Mouse (Mus musculus): ENCODE data around the gene Cd3d. TPM values are rescaled to one million over a fixed set of nuclear protein-coding genes. Genes with fewer than 3 reads are reported as not detected.

Gene Cd3d
- total and polyA plus RNA-seq, 3 experiments, result not detected

GRCm38 (mm10) chr9:45000249-45000648 is 18.7 kb downstream of the Cd3d start:
- Histone ChIP-seq H3K9me3 (replicated peaks; ENCODE audit: insufficient read depth, low read length) (no peaks in the 10 kb centered on the region), H3K9ac (ENCODE audit: control insufficient read depth, low read depth, low read length, poor library complexity, severe bottlenecking) (no peak overlapping the region), H3K27me3 (ENCODE audit: control insufficient read depth in 1 of 2, insufficient read depth in 2 of 2, low read length in 2 of 2) (peaks cover 1 to 2% of the 10 kb centered on the region in 2 experiments; a peak in 2 of 4 replicates), H3K4me1 (ENCODE audit: control insufficient read depth in 1 of 2, insufficient read depth in 2 of 2, low read length in 2 of 2) (peaks cover 0 to under 1% of the 10 kb centered on the region in 2 experiments; a peak in 3 of 4 replicates), H3K27ac (ENCODE audit: control insufficient read depth, low read depth, low read length) (no peak overlapping the region), H3K36me3 (ENCODE audit: control insufficient read depth in 1 of 2, insufficient read depth in 2 of 2, low read length in 2 of 2) (peaks cover 0 to 2% of the 10 kb centered on the region in 2 experiments; a peak in 1 of 4 replicates), H3K4me3 (ENCODE audit: control insufficient read depth in 1 of 2, insufficient read depth in 1 of 2, low read depth in 2 of 2, low read length in 2 of 2) (no peak overlapping the region), H3K79me2 (ENCODE audit: control insufficient read depth, insufficient read depth, low read length, poor library complexity) (no peaks in the 10 kb centered on the region)
- TF ChIP-seq JUND (IDR thresholded peaks at IDR 0.05; ENCODE audit: low read depth, low read length), result no peak
- no peak for TF ChIP-seq MAZ (IDR thresholded peaks at IDR 0.05; ENCODE audit: low read depth, low read length)
- no peak for TF ChIP-seq GABPA (IDR thresholded peaks at IDR 0.05; ENCODE audit: low read depth, low read length)
- TF ChIP-seq CHD1 (IDR thresholded peaks at IDR 0.05; ENCODE audit: low read depth, low read length), result no peak
- TF ChIP-seq MEF2A (IDR thresholded peaks at IDR 0.05; ENCODE audit: extremely low read depth, insufficient replicate concordance, low read depth, low read length, poor library complexity, severe bottlenecking), result no peak
- TF ChIP-seq TCF12 (IDR thresholded peaks at IDR 0.05; ENCODE audit: low read depth, low read length), result no peak
- DNase-seq (ENCODE audit: low read depth, low spot score), result no peak

DNA sequence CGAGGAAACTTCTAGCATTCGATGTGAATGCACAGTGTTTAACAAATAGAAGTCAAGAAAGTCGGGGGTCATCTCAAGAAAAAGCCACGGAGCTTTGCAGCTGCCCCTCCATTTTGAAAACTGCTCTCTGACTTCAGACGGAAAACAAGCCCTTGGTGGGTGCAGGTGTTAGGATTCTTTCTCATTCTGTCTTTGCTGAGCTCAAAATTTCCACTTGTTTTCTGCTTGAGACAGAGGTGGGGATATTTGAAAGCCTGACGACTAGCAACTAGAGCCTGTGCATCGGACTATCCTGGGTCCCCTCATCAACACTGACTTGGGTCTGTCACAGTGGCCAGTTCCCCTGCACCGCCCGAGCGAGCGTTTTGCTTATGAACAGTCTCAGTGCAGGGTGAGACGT is 25.8 kb downstream of the Cd3d start:
- TF ChIP-seq POLR2AphosphoS5 (IDR thresholded peaks at IDR 0.05; ENCODE audit: borderline replicate concordance, low read depth, low read length) (no peak), BHLHE40 (IDR thresholded peaks at IDR 0.05; ENCODE audit: borderline replicate concordance, low read depth, low read length) (no peak), TAL1 (IDR thresholded peaks at IDR 0.05; ENCODE audit: low read length) (no peak), USF2 (IDR thresholded peaks at IDR 0.05; ENCODE audit: borderline replicate concordance in 1 of 2, insufficient read depth in 1 of 2, low read depth in 1 of 2, low read length in 2 of 2) (no peak), POLR2A (IDR thresholded peaks at IDR 0.05; ENCODE audit: control insufficient read depth in 1 of 2, insufficient read depth in 1 of 2, low read depth in 1 of 2, low read length in 2 of 2, poor library complexity in 1 of 2) (no peak), TCF12 (IDR thresholded peaks at IDR 0.05; ENCODE audit: low read depth, low read length) (no peak), RCOR1 (IDR thresholded peaks at IDR 0.05; ENCODE audit: low read depth, low read length) (no peak), ZKSCAN1 (IDR thresholded peaks at IDR 0.05; ENCODE audit: low read depth, low read length) (no peak), UBTF (IDR thresholded peaks at IDR 0.05; ENCODE audit: borderline replicate concordance, insufficient read depth, low read depth, low read length) (no peak), GATA1 (IDR thresholded peaks at IDR 0.05; ENCODE audit: low read depth, low read length) (no peak), MAZ (IDR thresholded peaks at IDR 0.05; ENCODE audit: low read depth, low read length) (no peak), MXI1 (IDR thresholded peaks at IDR 0.05; ENCODE audit: low read depth, low read length) (no peak), CHD1 (IDR thresholded peaks at IDR 0.05; ENCODE audit: low read depth, low read length) (no peak)
- Histone ChIP-seq H3K79me2 (ENCODE audit: control insufficient read depth, insufficient read depth, low read length, poor library complexity) (no peaks in the 10 kb centered on the region), H3K36me3 (ENCODE audit: control insufficient read depth in 1 of 2, insufficient read depth in 2 of 2, low read length in 2 of 2) (peaks cover 0 to 4% of the 10 kb centered on the region in 2 experiments; a peak in 2 of 4 replicates), H3K9ac (ENCODE audit: control insufficient read depth, low read depth, low read length, poor library complexity, severe bottlenecking) (no peak overlapping the region), H3K27ac (ENCODE audit: control insufficient read depth, low read depth, low read length) (no peak overlapping the region), H3K9me3 (replicated peaks; ENCODE audit: insufficient read depth, low read length) (no peaks in the 10 kb centered on the region), H3K4me3 (ENCODE audit: control insufficient read depth in 1 of 2, insufficient read depth in 1 of 2, low read depth in 2 of 2, low read length in 2 of 2) (no peak overlapping the region), H3K27me3 (ENCODE audit: control insufficient read depth in 1 of 2, insufficient read depth in 2 of 2, low read length in 2 of 2) (peaks cover 1 to 2% of the 10 kb centered on the region in 2 experiments; a peak in 2 of 4 replicates), H3K4me1 (ENCODE audit: control insufficient read depth in 1 of 2, insufficient read depth in 2 of 2, low read length in 2 of 2) (peaks cover 0 to 4% of the 10 kb centered on the region in 2 experiments; a peak in 1 of 4 replicates)
- DNase-seq (ENCODE audit: low read depth, low spot score), result no peak

Data from MEL (cell line).